Mouse (Mus musculus) heart, postnatal 0 days (tissue): ENCODE data around the gene Hivep3. TPM values are rescaled to one million over a fixed set of nuclear protein-coding genes. Genes with fewer than 3 reads are reported as not detected.
A peak's percentile ranks its signal among the peaks of the same experiment; 100 is the strongest.

Source experiments
- ATAC-seq: fragments of 200-750 bp; cut with Nextera tagmentation; 2 replicates; pipeline ENCODE4 v1.8.0; 2017; ENCODE audit warnings: low read depth, moderate number of reproducible peaks, moderate library complexity; ENCODE audit not compliant: insufficient read depth
- DNase-seq: peaks from one replicate; pipeline ENCODE4 v3.0.0-alpha.2; 2016; ENCODE audit warnings: low spot score
- H3K27ac ChIP-seq: fragments of 300-500 bp; sonication (generic); 2 replicates; pipeline ENCODE4 v1.5.1; 2014; ENCODE audit warnings: low read depth, mild to moderate bottlenecking
- H3K27me3 ChIP-seq: fragments of 300-500 bp; sonication (generic); 2 replicates; pipeline ENCODE4 v1.6.1; 2014; ENCODE audit warnings: low read length, mixed read lengths; ENCODE audit not compliant: control insufficient read depth, insufficient read depth
- H3K36me3 ChIP-seq: fragments of 300-500 bp; sonication (generic); replicated peaks from 2 replicates; pipeline ENCODE4 v1.6.1; 2014; ENCODE audit warnings: low read length, mixed read lengths; ENCODE audit not compliant: control insufficient read depth, insufficient read depth
- H3K4me1 ChIP-seq: fragments of 300-500 bp; sonication (generic); 2 replicates; pipeline ENCODE4 v1.6.1; 2014; ENCODE audit warnings: antibody characterized with exemption; ENCODE audit not compliant: control insufficient read depth, insufficient read depth
- H3K4me2 ChIP-seq: fragments of 300-500 bp; sonication (generic); 2 replicates; pipeline ENCODE4 v1.6.1; 2014; ENCODE audit warnings: low read depth, mild to moderate bottlenecking, low read length, moderate library complexity
- H3K4me3 ChIP-seq: fragments of 300-500 bp; sonication (generic); 2 replicates; pipeline ENCODE4 v1.5.1; 2014; ENCODE audit warnings: low read depth, low read length
- H3K9ac ChIP-seq: fragments of 300-500 bp; sonication (generic); replicated peaks from 2 replicates; pipeline ENCODE4 v1.6.1; 2014; ENCODE audit warnings: low read depth, low read length, mixed read lengths
- H3K9me3 ChIP-seq: fragments of 300-500 bp; sonication (generic); replicated peaks from 2 replicates; pipeline ENCODE4 v1.6.1; 2016; ENCODE audit warnings: low read length; ENCODE audit not compliant: control insufficient read depth
- CTCF ChIP-seq: IDR thresholded peaks from 2 replicates; pipeline ENCODE4 v1.5.1; 2016; ENCODE audit warnings: antibody characterized with exemption, control low read depth, low read depth
- EP300 ChIP-seq: IDR thresholded peaks from 2 replicates; pipeline ENCODE4 v1.6.1; 2016; ENCODE audit warnings: antibody characterized with exemption, low read depth
- WGBS: fragments of 180-500 bp; shearing (Covaris S2); extraction: QIAGEN DNeasy Blood & Tissue Kit; methylation state at CpG from one replicate; pipeline ENCODE4 v1.1.7; 2014; 5-methylcytosine and 5-hydroxymethylcytosine counted together
- polyA plus RNA-seq: library from polyadenylated mRNA; unstranded; fragments of >200 nt; fragmentation: Nextera tagmentation; extraction: Ambion mirVana; gene quantifications from 2 replicates; pipeline ENCODE4 v1.2.1, GENCODE M21; 2015
- total RNA-seq: library from RNA; depleted of rRNA; stranded (reverse); fragments of >200 nt; gene quantifications from 2 replicates; pipeline ENCODE4 v1.2.3, GENCODE M21; 2014; ENCODE audit warnings: low replicate concordance

The Hivep3 gene
- total and polyA plus RNA-seq, 2 experiments from 2014 or later, result 5.8 to 10.4 TPM

- H3K4me3 ChIP-seq, result no peak overlapping the region
- peaks cover 7% of the 10 kb centered on the region; the same call in 1 of the 2 replicates for H3K4me1 ChIP-seq
- 77% methylated on average over 6 of the region's 6 CpGs for WGBS
- no peak overlapping the region for H3K27ac ChIP-seq
- no peak overlapping the region for H3K9ac ChIP-seq
- H3K27me3 ChIP-seq, result no peaks in the 10 kb centered on the region
- ATAC-seq (no peak), DNase-seq (no peak)
- no peaks in the 10 kb centered on the region for H3K9me3 ChIP-seq
- no peak for TF ChIP-seq CTCF
- no peak for TF ChIP-seq EP300
- no peak overlapping the region for H3K4me2 ChIP-seq
- no peaks in the 10 kb centered on the region for H3K36me3 ChIP-seq
Observed at GRCm38 (mm10) chr4:120006046-120006445, 272.5 kb downstream of the Hivep3 start.

- H3K36me3 ChIP-seq, result no peaks in the 10 kb centered on the region
- no peaks in the 10 kb centered on the region for H3K27me3 ChIP-seq
- H3K4me1 ChIP-seq, result peaks cover 7% of the 10 kb centered on the region; the same call in 1 of the 2 replicates
- H3K9me3 ChIP-seq, result no peaks in the 10 kb centered on the region
- DNase-seq, result no peak
- H3K4me3 ChIP-seq, result no peak overlapping the region
- ATAC-seq, result no peak
- no peak overlapping the region for H3K27ac ChIP-seq
- no peak overlapping the region for H3K4me2 ChIP-seq
- H3K9ac ChIP-seq, result no peak overlapping the region
- TF ChIP-seq CTCF (no peak), EP300 (no peak)
- WGBS, result 64% methylated on average over 3 of the region's 3 CpGs
Observed at GRCm38 (mm10) chr4:120007889-120008288, 274.3 kb downstream of the Hivep3 start.

- ATAC-seq (no peak), DNase-seq (no peak)
- peaks cover 7% of the 10 kb centered on the region; the same call in 1 of the 2 replicates for H3K4me1 ChIP-seq
- no peak overlapping the region for H3K9ac ChIP-seq
- 82% methylated on average over 2 of the region's 2 CpGs for WGBS
- no peak overlapping the region for H3K4me3 ChIP-seq
- H3K36me3 ChIP-seq, result no peaks in the 10 kb centered on the region
- no peaks in the 10 kb centered on the region for H3K27me3 ChIP-seq
- no peak overlapping the region for H3K4me2 ChIP-seq
- no peak for TF ChIP-seq EP300
- no peak for TF ChIP-seq CTCF
- no peak overlapping the region for H3K27ac ChIP-seq
- no peaks in the 10 kb centered on the region for H3K9me3 ChIP-seq
Observed at GRCm38 (mm10) chr4:120009151-120009550, 275.6 kb downstream of the Hivep3 start.

- no peak overlapping the region for H3K9ac ChIP-seq
- TF ChIP-seq EP300, result no peak
- no peak for TF ChIP-seq CTCF
- no peak for DNase-seq
- peaks cover 7% of the 10 kb centered on the region; the same call in 1 of the 2 replicates for H3K4me1 ChIP-seq
- no peaks in the 10 kb centered on the region for H3K36me3 ChIP-seq
- ATAC-seq, result peak; percentile 32
- no peak overlapping the region for H3K4me3 ChIP-seq
- no peak overlapping the region for H3K27ac ChIP-seq
- WGBS, result 57% methylated on average over 10 of the region's 10 CpGs
- H3K27me3 ChIP-seq, result no peaks in the 10 kb centered on the region
- no peak overlapping the region for H3K4me2 ChIP-seq
- H3K9me3 ChIP-seq, result no peaks in the 10 kb centered on the region
Observed at GRCm38 (mm10) chr4:120011788-120012187, 278.2 kb downstream of the Hivep3 start.

- H3K27ac ChIP-seq, result no peak overlapping the region
- H3K9me3 ChIP-seq, result no peaks in the 10 kb centered on the region
- H3K4me1 ChIP-seq, result peaks cover under 1% of the 10 kb centered on the region; the same call in 1 of the 2 replicates
- no peaks in the 10 kb centered on the region for H3K27me3 ChIP-seq
- no peaks in the 10 kb centered on the region for H3K36me3 ChIP-seq
- H3K4me3 ChIP-seq, result no peak overlapping the region
- WGBS, result 95% methylated on average over 1 of the region's 1 CpGs
- ATAC-seq, result no peak
- H3K4me2 ChIP-seq, result no peak overlapping the region
- no peak for TF ChIP-seq CTCF
- DNase-seq, result no peak
- H3K9ac ChIP-seq, result no peak overlapping the region
Observed at GRCm38 (mm10) chr4:120012891-120013290, 279.3 kb downstream of the Hivep3 start.

- Histone ChIP-seq H3K4me2 (no peak overlapping the region), H3K36me3 (no peaks in the 10 kb centered on the region), H3K9me3 (no peaks in the 10 kb centered on the region), H3K4me1 (no peaks in the 10 kb centered on the region; the same call in 1 of the 2 replicates), H3K27ac (no peak overlapping the region), H3K9ac (no peak overlapping the region), H3K4me3 (no peak overlapping the region), H3K27me3 (0 out of 2 replicates have a peak, but pooled peaks cover 3% of the 10 kb centered on the region)
- TF ChIP-seq CTCF, result no peak
- TF ChIP-seq EP300, result no peak
- ATAC-seq (no peak), DNase-seq (no peak)
- whole genome bisulfite sequencing, result 51% methylated on average over 5 of the region's 5 CpGs
Observed at GRCm38 (mm10) chr4:120018426-120018825, 284.8 kb downstream of the Hivep3 start.
